Mouse (Mus musculus): Measurements from ENCODE around the gene Tbcd.

- TF ChIP-seq CTCF (IDR thresholded peaks at IDR 0.05), result no peak
- no peak for TF ChIP-seq POLR2A (IDR thresholded peaks at IDR 0.05; ENCODE audit: insufficient read depth, low read depth, low read length)
- no peak for TF ChIP-seq EP300 (IDR thresholded peaks at IDR 0.05; ENCODE audit: insufficient read depth, low read depth, low read length)
Measured at GRCm38 (mm10) chr11:121441653-121442052, 10.1 kb upstream of the Tbcd start.

Measured in heart, adult 2 months (tissue).